Mouse (Mus musculus) megakaryocyte, embryonic 14.5 days (primary cell): Measurements from ENCODE around the gene Gpat3.

Experiments used
- FLI1 ChIP-seq: IDR thresholded peaks from 2 replicates; pipeline ENCODE4 v1.6.1; 2012; ENCODE audit warnings: low read length, inconsistent platforms, mixed read lengths
- GATA1 ChIP-seq: IDR thresholded peaks from 3 replicates; pipeline ENCODE4 v1.6.1; 2012; ENCODE audit warnings: mixed read lengths, low read length, inconsistent platforms, borderline replicate concordance

GRCm38 (mm10) chr5:100914989-100915388 lies 69.5 kb downstream of the Gpat3 start:
- TF ChIP-seq GATA1 (no peak), FLI1 (no peak)
